Mouse (Mus musculus) cerebellum, adult 2 months (tissue): ENCODE results near the gene Mcf2l. TPM values are rescaled to one million over a fixed set of nuclear protein-coding genes. Genes with fewer than 3 reads are reported as not detected.

Source experiments
- DNase-seq, 2 experiments: peaks; one replicate each; pipeline ENCODE4 v3.0.0; 2021
- H3K27ac ChIP-seq: fragments of 200-500 bp; 2 replicates; pipeline ENCODE4 v1.5.1; 2012; ENCODE audit warnings: low read length, control low read depth, inconsistent platforms; ENCODE audit not compliant: insufficient read depth
- H3K27me3 ChIP-seq: fragments of 200-500 bp; 2 replicates; pipeline ENCODE4 v1.6.1; 2012; ENCODE audit warnings: inconsistent platforms, mild to moderate bottlenecking, low read length, moderate library complexity; ENCODE audit not compliant: control insufficient read depth, insufficient read depth
- H3K4me1 ChIP-seq: fragments of 200-500 bp; 2 replicates; pipeline ENCODE4 v1.6.1; 2011; ENCODE audit warnings: low read length; ENCODE audit not compliant: control insufficient read depth, insufficient read depth
- H3K4me3 ChIP-seq: fragments of 200-500 bp; replicated peaks from 2 replicates; pipeline ENCODE3; 2011; ENCODE audit warnings: mild to moderate bottlenecking, low read depth, low read length, control low read depth; ENCODE audit not compliant: insufficient read depth
- CTCF ChIP-seq: fragments of 200-500 bp; IDR thresholded peaks from 2 replicates; pipeline ENCODE4 v1.5.1; 2011; ENCODE audit warnings: low read depth, mild to moderate bottlenecking, control low read depth, low read length, moderate library complexity, borderline replicate concordance; ENCODE audit not compliant: insufficient read depth
- POLR2A ChIP-seq: fragments of 200-500 bp; IDR thresholded peaks from 2 replicates; pipeline ENCODE4 v1.6.1; 2011; ENCODE audit warnings: low read length, control low read depth, borderline replicate concordance; ENCODE audit not compliant: insufficient read depth
- WGBS: fragments of 180-500 bp; shearing (Covaris S2); methylation state at CpG from one replicate; pipeline ENCODE4 v1.1.7; 2018; 5-methylcytosine and 5-hydroxymethylcytosine counted together
- polyA plus RNA-seq: library from polyadenylated mRNA; depleted of rRNA; stranded (reverse); fragments of >200 nt; gene quantifications from 2 replicates; pipeline ENCODE4 v1.2.3, GENCODE M21; 2012

Mcf2l gene
- polyA plus RNA-seq, 1 experiment = 158 TPM

DNA sequence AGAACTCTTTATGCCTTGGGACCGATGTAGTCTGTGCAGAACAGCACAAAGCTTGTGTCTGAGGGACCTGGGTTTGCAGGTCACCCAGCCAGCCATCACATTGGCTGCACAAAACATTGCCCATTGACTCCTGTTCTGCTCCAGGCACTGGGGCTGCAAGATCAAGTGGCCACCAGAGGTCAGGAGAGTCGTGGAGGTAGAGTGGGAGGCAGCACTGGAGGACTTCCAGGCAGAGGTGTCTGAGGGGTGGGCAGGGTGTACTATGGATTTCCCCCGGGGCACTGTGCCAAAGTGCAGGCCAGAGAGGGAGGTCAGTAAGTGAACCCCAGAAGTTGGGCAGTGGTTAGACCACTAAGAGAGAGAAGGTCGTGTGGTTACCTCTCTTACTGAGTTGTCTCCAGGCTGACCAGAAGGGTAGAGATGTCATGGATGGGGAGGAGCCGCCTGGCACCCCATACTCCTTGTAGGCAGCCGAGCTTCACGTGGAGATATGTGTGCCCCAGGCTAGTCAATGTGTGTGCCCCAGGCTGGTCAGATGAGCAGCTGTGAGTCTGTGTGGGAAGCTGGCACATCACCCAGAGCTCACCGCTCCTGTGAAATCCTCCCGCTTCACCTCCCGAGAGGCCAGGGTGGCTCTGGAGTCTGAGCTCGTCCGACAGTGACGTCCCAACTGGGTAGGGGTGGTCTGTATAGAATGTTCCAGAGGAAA lies 115.3 kb downstream of the Mcf2l start:
- Histone ChIP-seq H3K4me1 (peaks cover 37% of the 10 kb centered on the region), H3K4me3 (peak overlapping the region; percentile 5), H3K27ac (peak overlapping the region; percentile 99), H3K27me3 (no peaks in the 10 kb centered on the region)
- peak; percentile 55 to 63 for DNase-seq
- WGBS = 27% methylated on average over 13 of the region's 13 CpGs
- peak; percentile 54 for TF ChIP-seq CTCF
- TF ChIP-seq POLR2A = no peak

DNA sequence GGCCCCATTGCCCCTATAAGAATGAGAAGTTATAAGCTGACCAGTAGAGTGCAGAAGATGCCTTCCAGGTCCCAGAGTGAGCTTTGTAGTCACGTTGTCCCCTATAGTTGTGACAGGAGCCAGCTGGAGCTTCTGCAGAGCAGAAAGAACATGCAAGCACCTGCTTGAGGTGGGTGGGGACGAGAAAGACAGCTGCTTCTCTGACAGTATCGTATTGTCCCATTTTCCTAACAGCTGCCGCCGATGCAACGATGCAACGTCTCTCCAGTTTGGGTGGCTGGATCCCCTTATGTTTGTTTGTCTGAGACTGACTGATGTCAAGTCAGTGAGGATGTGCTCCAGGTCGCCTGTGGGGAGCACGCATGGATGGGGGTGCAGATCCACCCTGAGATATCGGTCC lies 117.8 kb downstream of the Mcf2l start:
- Histone ChIP-seq H3K4me1 (peaks cover 38% of the 10 kb centered on the region), H3K4me3 (no peak overlapping the region), H3K27ac (no peak overlapping the region), H3K27me3 (no peaks in the 10 kb centered on the region)
- WGBS = 72% methylated on average over 10 of the region's 10 CpGs
- no peak for DNase-seq
- TF ChIP-seq POLR2A (no peak), CTCF (no peak)

- no peak for TF ChIP-seq CTCF
- no peak for TF ChIP-seq POLR2A
- DNase-seq = no peak
Observed at GRCm38 (mm10) chr8:12994468-12994867, 120.9 kb downstream of the Mcf2l start.

DNA sequence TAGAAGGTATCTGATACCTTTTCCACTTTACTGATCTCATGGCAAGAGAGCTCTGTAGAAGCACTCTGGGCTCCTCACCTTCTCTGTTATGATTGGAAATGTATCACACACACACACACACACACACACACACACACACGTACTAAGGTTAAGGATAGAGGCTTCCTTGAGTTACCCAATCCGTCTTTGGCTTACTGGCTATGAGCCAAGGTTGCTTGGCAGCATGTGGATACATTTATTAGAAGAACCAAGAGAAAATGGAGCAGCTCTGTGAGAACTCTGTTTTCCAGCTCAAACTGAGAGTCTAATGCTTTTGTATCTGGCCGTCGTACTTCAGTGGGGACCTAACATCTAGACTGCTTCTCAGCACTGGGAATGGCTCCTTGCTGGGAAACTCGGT lies 121.9 kb downstream of the Mcf2l start:
- peak; percentile 49 to 55 for DNase-seq
- WGBS = 8% methylated on average over 5 of the region's 5 CpGs
- Histone ChIP-seq H3K4me1 (peaks cover 12% of the 10 kb centered on the region), H3K27ac (no peak overlapping the region), H3K4me3 (no peak overlapping the region), H3K27me3 (no peaks in the 10 kb centered on the region)
- TF ChIP-seq CTCF (no peak), POLR2A (no peak)

More at GRCm38 (mm10) chr8:12994468-12994867, 120.9 kb downstream of the Mcf2l start:
- 71% methylated on average over 5 of the region's 5 CpGs for WGBS
- H3K27me3 ChIP-seq = no peaks in the 10 kb centered on the region
- no peak overlapping the region for H3K4me3 ChIP-seq
- H3K27ac ChIP-seq = no peak overlapping the region
- peaks cover 15% of the 10 kb centered on the region for H3K4me1 ChIP-seq

GRCm38 (mm10) chr8:12996831-12997275 lies 123.2 kb downstream of the Mcf2l start:
- H3K27ac ChIP-seq = no peak overlapping the region
- no peak for TF ChIP-seq POLR2A
- no peak for TF ChIP-seq CTCF
- WGBS = 52% methylated on average over 8 of the region's 8 CpGs
- peaks cover 12% of the 10 kb centered on the region for H3K4me1 ChIP-seq
- no peaks in the 10 kb centered on the region for H3K27me3 ChIP-seq
- H3K4me3 ChIP-seq = no peak overlapping the region
- no peak for DNase-seq

- TF ChIP-seq POLR2A (no peak), CTCF (no peak)
- no peak for DNase-seq
- H3K4me3 ChIP-seq = no peak overlapping the region
- 84% methylated on average over 8 of the region's 8 CpGs for WGBS
- H3K27me3 ChIP-seq = no peaks in the 10 kb centered on the region
- no peak overlapping the region for H3K27ac ChIP-seq
- peaks cover 8% of the 10 kb centered on the region for H3K4me1 ChIP-seq
Observed at GRCm38 (mm10) chr8:12998331-12998730, 124.7 kb downstream of the Mcf2l start.

GRCm38 (mm10) chr8:12999793-13000192 lies 126.2 kb downstream of the Mcf2l start:
- H3K4me3 ChIP-seq = no peak overlapping the region
- WGBS = 39% methylated on average over 9 of the region's 9 CpGs
- no peak for TF ChIP-seq CTCF
- TF ChIP-seq POLR2A = no peak
- no peaks in the 10 kb centered on the region for H3K27me3 ChIP-seq
- no peak overlapping the region for H3K27ac ChIP-seq
- no peak for DNase-seq
- H3K4me1 ChIP-seq = peaks cover 5% of the 10 kb centered on the region; the same call in 1 of the 2 replicates

DNA sequence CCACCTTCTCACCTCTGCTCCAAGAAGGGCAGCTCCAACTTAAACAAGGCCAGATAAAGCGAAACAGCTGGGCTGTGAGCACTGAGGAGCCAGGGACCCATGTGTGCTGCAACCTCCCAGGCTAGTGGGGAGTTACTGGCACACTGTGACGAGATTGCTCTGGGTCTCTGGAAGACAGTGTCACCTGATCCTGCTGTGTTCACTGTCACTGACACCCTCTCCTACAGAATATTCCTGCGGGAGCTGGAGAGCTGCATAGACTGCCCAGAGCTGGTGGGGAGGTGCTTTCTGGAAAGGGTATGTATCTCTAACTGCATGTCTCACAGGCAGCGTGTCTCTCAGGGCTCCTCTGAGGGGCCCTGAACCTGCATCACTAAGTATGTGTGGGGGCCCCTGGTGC lies 133.9 kb downstream of the Mcf2l start:
- TF ChIP-seq POLR2A (no peak), CTCF (no peak)
- DNase-seq = no peak
- Histone ChIP-seq H3K27me3 (no peaks in the 10 kb centered on the region), H3K4me1 (no peaks in the 10 kb centered on the region), H3K4me3 (no peak overlapping the region), H3K27ac (no peak overlapping the region)
- WGBS = 82% methylated on average over 4 of the region's 4 CpGs

DNA sequence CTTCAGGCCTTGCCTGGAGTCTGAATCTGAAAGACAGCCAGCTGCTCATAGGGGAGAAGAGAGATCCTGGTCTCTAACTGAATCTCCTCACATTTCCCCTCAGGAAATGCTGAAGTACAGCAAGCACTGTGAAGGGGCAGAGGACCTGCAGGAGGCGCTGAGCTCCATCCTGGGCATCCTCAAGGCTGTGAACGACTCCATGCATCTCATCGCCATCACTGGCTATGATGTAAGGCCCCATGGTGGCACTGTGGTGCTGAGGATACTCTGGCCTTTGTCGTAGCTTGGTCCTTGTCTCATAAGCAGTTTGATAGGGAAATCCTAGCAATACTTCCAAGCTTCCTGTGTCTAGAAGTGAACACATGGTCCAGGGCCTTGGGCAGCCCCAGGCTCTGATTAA lies 136.7 kb downstream of the Mcf2l start:
- 64% methylated on average over 4 of the region's 4 CpGs for WGBS
- TF ChIP-seq CTCF = no peak
- H3K27ac ChIP-seq = no peak overlapping the region
- H3K4me3 ChIP-seq = no peak overlapping the region
- H3K27me3 ChIP-seq = no peaks in the 10 kb centered on the region
- DNase-seq = no peak
- H3K4me1 ChIP-seq = no peaks in the 10 kb centered on the region
